Mouse (Mus musculus) forebrain, postnatal 0 days (tissue): ENCODE measurements around the gene Gm20830. TPM values are rescaled to one million over a fixed set of nuclear protein-coding genes. Genes with fewer than 3 reads are reported as not detected.
"Not testable (repeated sequence)": the region's sequence is repeated elsewhere in the genome, so short reads cannot be mapped to it uniquely, and the experiment has no call there.

ENCODE experiments used
- ATAC-seq: fragments of 200-750 bp; cut with Nextera tagmentation; 2 replicates; pipeline ENCODE4 v1.8.0; 2017; ENCODE audit warnings: mild to moderate bottlenecking, moderate library complexity
- DNase-seq: peaks from one replicate; pipeline ENCODE4 v3.0.0-alpha.2; 2015
- H3K27ac ChIP-seq: fragments of 300-500 bp; sonication (generic); 2 replicates; pipeline ENCODE4 v1.5.1; 2014; ENCODE audit warnings: low read depth, mild to moderate bottlenecking, antibody characterized with exemption, low read length, moderate library complexity, mixed read lengths
- H3K27me3 ChIP-seq: fragments of 300-500 bp; sonication (generic); 2 replicates; pipeline ENCODE4 v1.6.1; 2014; ENCODE audit warnings: mild to moderate bottlenecking, low read length, mixed read lengths; ENCODE audit not compliant: insufficient read depth
- H3K36me3 ChIP-seq: fragments of 300-500 bp; sonication (generic); 2 replicates; pipeline ENCODE4 v1.6.1; 2014; ENCODE audit warnings: mild to moderate bottlenecking, moderate library complexity; ENCODE audit not compliant: insufficient read depth
- H3K4me1 ChIP-seq: fragments of 300-500 bp; sonication (generic); 2 replicates; pipeline ENCODE4 v1.6.1; 2014; ENCODE audit warnings: antibody characterized with exemption; ENCODE audit not compliant: insufficient read depth
- H3K4me2 ChIP-seq: fragments of 300-500 bp; sonication (generic); 2 replicates; pipeline ENCODE4 v1.6.1; 2014; ENCODE audit warnings: low read depth, mild to moderate bottlenecking, moderate library complexity
- H3K4me3 ChIP-seq: fragments of 300-500 bp; sonication (generic); 2 replicates; pipeline ENCODE4 v1.5.1; 2014; ENCODE audit warnings: low read depth, low read length, mixed read lengths
- H3K9ac ChIP-seq: fragments of 300-500 bp; sonication (generic); 2 replicates; pipeline ENCODE4 v1.6.1; 2014; ENCODE audit warnings: mild to moderate bottlenecking
- H3K9me3 ChIP-seq: fragments of 300-500 bp; sonication (generic); 2 replicates; pipeline ENCODE4 v1.6.1; 2016; ENCODE audit warnings: low read length
- WGBS: fragments of 180-500 bp; shearing (Covaris S2); extraction: QIAGEN DNeasy Blood & Tissue Kit; methylation state at CpG from one replicate; pipeline ENCODE4 v1.1.7; 2014; 5-methylcytosine and 5-hydroxymethylcytosine counted together
- polyA plus RNA-seq: library from polyadenylated mRNA; unstranded; fragments of >200 nt; fragmentation: Nextera tagmentation; extraction: Ambion mirVana; gene quantifications from 2 replicates; pipeline ENCODE4 v1.2.1, GENCODE M21; 2015
- total RNA-seq: library from RNA; depleted of rRNA; stranded (reverse); fragments of >200 nt; gene quantifications from 2 replicates; pipeline ENCODE4 v1.2.3, GENCODE M21; 2014; rRNA removed

Gene Gm20830
- total RNA-seq (not detected in 2 replicates), polyA plus RNA-seq (not detected in 2 replicates)

GRCm38 (mm10) chrY:6918182-6918581 is at the start of gene Gm20830:
TSS of gene Gm20830 (minus strand) at chrY:6918282.
- H3K36me3 ChIP-seq, H3K9me3 ChIP-seq, H3K27me3 ChIP-seq, ATAC-seq, H3K9ac ChIP-seq, H3K4me3 ChIP-seq, H3K4me1 ChIP-seq, H3K27ac ChIP-seq, DNase-seq, H3K4me2 ChIP-seq: not testable (repeated sequence)
- no CpG with 5 or more reads among the region's 3 CpGs for WGBS

Other genes starting within 250 kb of the Gm20830 start
- gene Gm21719, start 235.4 kb downstream of the Gm20830 start, total RNA-seq = not detected in 2 replicates
- not detected in 2 replicates for gene Gm21719, start 235.4 kb downstream of the Gm20830 start, polyA plus RNA-seq